Mouse (Mus musculus): ENCODE measurements around the gene C1qtnf4.

The C1qtnf4 gene

GRCm38 (mm10) chr2:90931829-90932228, 46.2 kb downstream of the C1qtnf4 start:
- no peak for DNase-seq (ENCODE audit: low spot score in 2 of 2)

- DNase-seq (ENCODE audit: low spot score in 2 of 2), result no peak
These were observed 46.6 kb downstream of the C1qtnf4 start for GRCm38 (mm10) chr2:90932273-90932672.

GRCm38 (mm10) chr2:90938362-90938761, 52.7 kb downstream of the C1qtnf4 start:
- no peak for DNase-seq (ENCODE audit: low spot score in 2 of 2)

- DNase-seq (ENCODE audit: low spot score in 2 of 2), result no peak
These were observed 54.1 kb downstream of the C1qtnf4 start for GRCm38 (mm10) chr2:90939750-90940149.
